Comparison of ENCODE assay signal across 19 mouse cellular contexts in genomic region chr2:180442061-180442460, GRCm38 (mm10). TPM values are rescaled to one million over a fixed set of nuclear protein-coding genes. Genes with fewer than 3 reads are reported as not detected.
A peak's percentile ranks its signal among the peaks of the same experiment; 100 is the strongest.
DNase-seq lines count a peak whose midpoint lies in the region; ATAC-seq and TF ChIP-seq lines count a peak whose summit lies in the region.
"Had no signal": no experiment of that assay in that cellular context is flagged by ENCODE, and none has a peak within 500 bp of the region (broad histone marks: within the 10 kb centered on the region; RNA-seq: fewer than 3 reads in every experiment).

No protein-coding gene starts in this region.

- no peak overlapping the region for H3K4me2 ChIP-seq in forebrain, embryonic 15.5 days (replicated peaks)
- no peak overlapping the region for H3K4me2 ChIP-seq in liver, postnatal 0 days (ENCODE audit: low read depth, low read length)
- H3K4me2 ChIP-seq: forebrain, embryonic 12.5 days; hindbrain, embryonic 13.5 days; kidney, embryonic 15.5 days; neural tube, embryonic 12.5 days had no signal

- WGBS in forebrain, embryonic 10.5 days: 91% methylated on average over 5 of the region's 5 CpGs
- 84% methylated on average over 5 of the region's 5 CpGs for WGBS in forebrain, embryonic 15.5 days
- 28% methylated on average over 5 of the region's 5 CpGs for WGBS in liver, postnatal 0 days (ENCODE audit: insufficient replicate concordance)

- DNase-seq in forebrain, embryonic 10.5 days (ENCODE audit: extremely low spot score, low spot score): no peak
- peak; percentile 28 to 35 for DNase-seq in spleen, adult 18-20 months
- DNase-seq in spleen, adult 12 weeks (ENCODE audit: low spot score): no peak
- no peak for DNase-seq in liver, postnatal 0 days
- peak; percentile 55 for DNase-seq in splenic B cell, adult 2 months (ENCODE audit: low read depth, low spot score)
- DNase-seq in adrenal gland, postnatal 25 days: no peak
- no peak for DNase-seq in layer of hippocampus, postnatal 10 days (ENCODE audit: low spot score in 2 of 2)
- DNase-seq: adrenal gland, postnatal 10 days; cerebellum, adult 9-11 months; gastrocnemius, postnatal 25 days; thymus, postnatal 4 days had no signal

- H3K36me3 ChIP-seq in forebrain, embryonic 10.5 days (replicated peaks): no peaks in the 10 kb centered on the region
- H3K36me3 ChIP-seq in forebrain, embryonic 15.5 days: no peaks in the 10 kb centered on the region
- no peaks in the 10 kb centered on the region for H3K36me3 ChIP-seq in liver, postnatal 0 days (replicated peaks; ENCODE audit: insufficient read depth, low read length)
- H3K36me3 ChIP-seq in splenic B cell, adult 2 months (ENCODE audit: control insufficient read depth, insufficient read depth, low read length, poor library complexity, severe bottlenecking): no peaks in the 10 kb centered on the region
- H3K36me3 ChIP-seq: forebrain, embryonic 12.5 days; hindbrain, embryonic 13.5 days; kidney, embryonic 15.5 days; neural tube, embryonic 12.5 days had no signal

- no peak overlapping the region for H3K9ac ChIP-seq in forebrain, embryonic 15.5 days (replicated peaks)
- no peak overlapping the region for H3K9ac ChIP-seq in liver, postnatal 0 days (replicated peaks)
- H3K9ac ChIP-seq: forebrain, embryonic 12.5 days; hindbrain, embryonic 13.5 days; kidney, embryonic 15.5 days; liver, embryonic 14.5 days; neural tube, embryonic 12.5 days had no signal

- peaks cover 39% of the 10 kb centered on the region for H3K4me1 ChIP-seq in forebrain, embryonic 10.5 days
- H3K4me1 ChIP-seq in forebrain, embryonic 15.5 days: peaks cover 5% of the 10 kb centered on the region; the same call in 1 of the 2 replicates
- H3K4me1 ChIP-seq in liver, postnatal 0 days (ENCODE audit: insufficient read depth): peaks cover 28% of the 10 kb centered on the region
- H3K4me1 ChIP-seq: hindbrain, embryonic 13.5 days had no signal

- no peaks in the 10 kb centered on the region for H3K9me3 ChIP-seq in forebrain, embryonic 10.5 days
- H3K9me3 ChIP-seq in forebrain, embryonic 15.5 days: no peaks in the 10 kb centered on the region
- no peaks in the 10 kb centered on the region for H3K9me3 ChIP-seq in liver, postnatal 0 days (ENCODE audit: low read length)
- H3K9me3 ChIP-seq: forebrain, embryonic 12.5 days; hindbrain, embryonic 13.5 days; kidney, embryonic 15.5 days; neural tube, embryonic 12.5 days had no signal

- TF ChIP-seq CTCF in liver, postnatal 0 days (IDR thresholded peaks at IDR 0.05; ENCODE audit: low read depth): no peak

- no peak for ATAC-seq in forebrain, embryonic 15.5 days (replicated peaks)
- no peak for ATAC-seq in liver, postnatal 0 days
- ATAC-seq: lung, postnatal 0 days had no signal

- H3K27ac ChIP-seq in forebrain, embryonic 10.5 days: 0 out of 2 replicates have a peak overlapping the region, but pooled peaks have one; percentile 9
- no peak overlapping the region for H3K27ac ChIP-seq in forebrain, embryonic 15.5 days (replicated peaks)
- H3K27ac ChIP-seq in liver, postnatal 0 days (ENCODE audit: low read depth): peak overlapping the region; percentile 11; the same call in 1 of the 2 replicates
- H3K27ac ChIP-seq: forebrain, embryonic 12.5 days; hindbrain, embryonic 13.5 days; kidney, embryonic 15.5 days; liver, embryonic 14.5 days; neural tube, embryonic 12.5 days had no signal

- H3K4me3 ChIP-seq in forebrain, embryonic 10.5 days: no peak overlapping the region
- H3K4me3 ChIP-seq in forebrain, embryonic 15.5 days: no peak overlapping the region
- H3K4me3 ChIP-seq in liver, postnatal 0 days (ENCODE audit: low read depth, low read length): no peak overlapping the region
- H3K4me3 ChIP-seq: forebrain, embryonic 12.5 days; hindbrain, embryonic 13.5 days; kidney, embryonic 15.5 days; neural tube, embryonic 12.5 days had no signal

- H3K27me3 ChIP-seq in forebrain, embryonic 10.5 days (ENCODE audit: poor library complexity, severe bottlenecking): peaks cover 11% of the 10 kb centered on the region; the same call in 1 of the 2 replicates
- no peaks in the 10 kb centered on the region for H3K27me3 ChIP-seq in forebrain, embryonic 15.5 days
- no peaks in the 10 kb centered on the region for H3K27me3 ChIP-seq in liver, postnatal 0 days (ENCODE audit: insufficient read depth, low read length)
- no peaks in the 10 kb centered on the region for H3K27me3 ChIP-seq in splenic B cell, adult 2 months (ENCODE audit: control insufficient read depth, insufficient read depth, low read length, poor library complexity, severe bottlenecking)
- H3K27me3 ChIP-seq: kidney, embryonic 15.5 days had no signal

- TF ChIP-seq EP300 in liver, postnatal 0 days (IDR thresholded peaks at IDR 0.05; ENCODE audit: low read depth): no peak

RNA-seq across cellular contexts. Expression of gene Slco4a1, which starts 14.0 kb away (rescaled TPM):
- 4.9 and 6.9 TPM in 2 replicates for polyA plus RNA-seq in forebrain, embryonic 10.5 days (2016; fragmentation: Nextera tagmentation; extraction: Ambion mirVana)
- 1.2 and 1.4 TPM in 2 replicates for polyA plus RNA-seq in forebrain, embryonic 15.5 days (2015; fragmentation: Nextera tagmentation; extraction: Ambion mirVana)
- polyA plus RNA-seq in liver, postnatal 0 days (2015; fragmentation: Nextera tagmentation; extraction: Ambion mirVana): 0.86 and 0.91 TPM in 2 replicates
- 1.5 and 3.9 TPM in 2 replicates for total RNA-seq in adrenal gland, postnatal 25 days (2021)
- 1 to 10 TPM; 1.5 to 2.6 TPM for total RNA-seq in layer of hippocampus, postnatal 10 days (2021)
- total RNA-seq: gastrocnemius, postnatal 25 days had no signal
- polyA plus RNA-seq: heart, postnatal 0 days had no signal

RNA-seq across cellular contexts. Expression of gene Ntsr1, which starts 57.7 kb away (rescaled TPM):
- not detected in 2 replicates for polyA plus RNA-seq in forebrain, embryonic 10.5 days (2016; fragmentation: Nextera tagmentation; extraction: Ambion mirVana)
- 6.6 and 8.0 TPM in 2 replicates for polyA plus RNA-seq in forebrain, embryonic 15.5 days (2015; fragmentation: Nextera tagmentation; extraction: Ambion mirVana)
- polyA plus RNA-seq in liver, postnatal 0 days (2015; fragmentation: Nextera tagmentation; extraction: Ambion mirVana): not detected in 2 replicates
- not detected in 2 replicates for total RNA-seq in adrenal gland, postnatal 25 days (2021)
- 10 to 100 TPM; 16.2 to 16.9 TPM for total RNA-seq in layer of hippocampus, postnatal 10 days (2021)
- total RNA-seq: gastrocnemius, postnatal 25 days had no signal

Comparison
In these comparisons a context has a peak if more than half of its experiments do, and no peak if none do; other contexts are left out.
1. DNase-seq: peak in spleen, adult 18-20 months (2 of 2) and splenic B cell, adult 2 months (single experiment); none in forebrain, embryonic 10.5 days (single experiment), spleen, adult 12 weeks (single experiment), liver, postnatal 0 days (single experiment), adrenal gland, postnatal 25 days (single experiment) and layer of hippocampus, postnatal 10 days (0 of 2).